Mouse (Mus musculus): ENCODE measurements at regions not wholly inside any gene's neighbourhood (a gene's known extent, or its start where the extent isn't known, plus 50 kb on each side); places are given as distances from the start of the nearest gene placed in this dataset.

DNA sequence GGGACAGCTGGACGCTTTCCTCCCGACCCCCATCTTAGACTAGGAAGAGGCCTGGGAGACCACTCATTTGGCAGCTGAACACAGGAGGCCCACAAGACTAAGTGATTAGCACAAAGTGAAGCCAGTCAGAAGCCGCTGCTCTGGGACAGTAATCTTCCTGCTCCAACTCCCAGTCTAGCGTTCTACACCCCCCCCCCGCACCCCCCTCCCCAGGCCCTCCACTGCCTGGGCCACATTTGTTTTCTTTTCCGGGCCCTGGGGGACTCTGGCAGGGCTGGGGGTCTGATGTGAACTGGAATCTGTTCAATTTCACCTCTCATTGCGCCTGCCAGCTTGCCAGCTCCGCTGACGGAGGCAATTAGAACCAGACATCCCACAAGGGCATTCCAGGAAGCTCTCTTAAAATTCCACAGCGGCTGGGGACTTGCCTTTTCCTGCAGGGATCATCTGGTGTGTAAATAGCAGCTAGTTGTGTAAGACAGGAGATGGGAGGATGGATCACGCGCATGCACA is 155.7 kb downstream of the Opa1 start:
- H3K4me3 ChIP-seq (ENCODE audit: low read depth, low read length), result 0 out of 2 replicates have a peak overlapping the region, but pooled peaks have one; percentile 8

DNA sequence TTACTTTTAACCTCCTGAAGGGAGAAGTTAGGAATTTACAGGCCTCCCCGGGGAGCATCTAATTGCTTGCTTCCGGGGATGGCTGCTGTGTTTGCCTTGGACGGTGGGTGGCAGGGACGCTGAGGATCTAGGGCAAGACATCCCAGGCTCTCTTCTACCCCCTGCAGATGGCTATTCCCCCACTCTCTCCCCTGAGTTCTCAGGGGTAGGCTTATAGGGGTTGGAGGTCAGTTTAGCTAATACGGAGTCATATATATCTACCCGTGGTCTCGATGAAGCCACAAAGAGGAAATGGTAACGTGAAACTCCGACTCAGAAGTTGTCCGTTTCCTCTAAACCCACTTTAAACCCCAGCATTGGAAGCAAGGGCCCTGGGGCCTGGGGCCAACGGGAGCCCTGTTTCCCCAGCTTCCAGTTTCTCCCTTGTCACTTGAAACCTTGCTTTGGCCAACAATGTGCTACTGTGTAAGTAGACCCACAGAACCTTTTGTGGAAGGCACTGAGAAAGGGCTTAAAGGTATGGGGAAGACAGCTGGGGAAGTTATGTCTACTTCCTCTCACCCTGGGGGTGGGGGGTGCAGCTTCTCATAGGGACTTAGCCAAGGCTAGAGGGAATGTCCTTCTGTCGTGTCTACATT is 156.4 kb downstream of the Opa1 start:
- 7% methylated on average over 12 of the region's 12 CpGs for WGBS (ENCODE audit: insufficient replicate concordance)
- Histone ChIP-seq H3K27me3 (ENCODE audit: control insufficient read depth, insufficient read depth, low read length) (peaks cover 17% of the 10 kb centered on the region), H3K27ac (ENCODE audit: low read depth, low read length) (peak overlapping the region; percentile 84), H3K9me3 (replicated peaks; ENCODE audit: control insufficient read depth, low read length) (no peaks in the 10 kb centered on the region), H3K4me1 (ENCODE audit: control insufficient read depth, insufficient read depth, low read length) (peaks cover 15% of the 10 kb centered on the region), H3K36me3 (ENCODE audit: control insufficient read depth, insufficient read depth, low read length) (no peaks in the 10 kb centered on the region), H3K9ac (ENCODE audit: low read depth, low read length) (no peak overlapping the region), H3K4me2 (peak overlapping the region; percentile 51), H3K4me3 (ENCODE audit: low read depth, low read length) (no peak overlapping the region)
- ATAC-seq (replicated peaks; ENCODE audit: insufficient number of reproducible peaks, low FRiP score, low TSS enrichment), result no peak

More for the DNA sequence above, 155.7 kb downstream of the Opa1 start:
- no peaks in the 10 kb centered on the region for H3K36me3 ChIP-seq (ENCODE audit: control insufficient read depth, insufficient read depth, low read length)
- peak overlapping the region; percentile 51 for H3K4me2 ChIP-seq
- H3K27me3 ChIP-seq (ENCODE audit: control insufficient read depth, insufficient read depth, low read length), result peaks cover 18% of the 10 kb centered on the region
- H3K9me3 ChIP-seq (replicated peaks; ENCODE audit: control insufficient read depth, low read length), result no peaks in the 10 kb centered on the region
- H3K27ac ChIP-seq (ENCODE audit: low read depth, low read length), result peak overlapping the region; percentile 84
- ATAC-seq (replicated peaks; ENCODE audit: insufficient number of reproducible peaks, low FRiP score, low TSS enrichment), result peak; percentile 75
- WGBS (ENCODE audit: insufficient replicate concordance), result 5% methylated on average over 12 of the region's 12 CpGs
- H3K4me1 ChIP-seq (ENCODE audit: control insufficient read depth, insufficient read depth, low read length), result peaks cover 22% of the 10 kb centered on the region
- H3K9ac ChIP-seq (ENCODE audit: low read depth, low read length), result 0 out of 2 replicates have a peak overlapping the region, but pooled peaks have one; percentile 39

DNA sequence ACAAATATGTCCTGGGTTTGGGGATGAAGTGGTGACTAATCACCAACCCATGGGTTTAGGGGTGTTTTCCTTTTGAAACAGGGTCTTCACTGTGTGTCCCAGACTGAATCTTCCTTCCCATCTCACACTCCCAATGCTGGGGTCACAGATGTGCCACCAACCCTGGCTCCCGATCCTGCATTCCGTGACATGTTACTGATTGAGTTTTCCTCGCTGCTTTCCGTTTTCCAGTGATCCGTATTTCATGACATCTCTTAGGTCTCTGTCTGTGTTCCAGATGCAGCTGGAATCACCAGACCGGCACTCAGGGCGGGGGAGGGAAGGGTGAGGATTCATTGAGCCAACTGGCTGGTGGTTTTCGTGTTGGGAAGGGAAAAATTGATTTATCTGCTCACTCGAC is 157.1 kb downstream of the Opa1 start:
- peaks cover 15% of the 10 kb centered on the region for H3K27me3 ChIP-seq (ENCODE audit: control insufficient read depth, insufficient read depth, low read length)
- no peak overlapping the region for H3K27ac ChIP-seq (ENCODE audit: low read depth, low read length)
- H3K4me2 ChIP-seq, result no peak overlapping the region
- no peaks in the 10 kb centered on the region for H3K9me3 ChIP-seq (replicated peaks; ENCODE audit: control insufficient read depth, low read length)
- peaks cover 15% of the 10 kb centered on the region; the same call in 1 of the 2 replicates for H3K4me1 ChIP-seq (ENCODE audit: control insufficient read depth, insufficient read depth, low read length)
- H3K9ac ChIP-seq (ENCODE audit: low read depth, low read length), result no peak overlapping the region
- WGBS (ENCODE audit: insufficient replicate concordance), result 63% methylated on average over 9 of the region's 9 CpGs
- no peaks in the 10 kb centered on the region for H3K36me3 ChIP-seq (ENCODE audit: control insufficient read depth, insufficient read depth, low read length)
- H3K4me3 ChIP-seq (ENCODE audit: low read depth, low read length), result no peak overlapping the region
- ATAC-seq (replicated peaks; ENCODE audit: insufficient number of reproducible peaks, low FRiP score, low TSS enrichment), result no peak

DNA sequence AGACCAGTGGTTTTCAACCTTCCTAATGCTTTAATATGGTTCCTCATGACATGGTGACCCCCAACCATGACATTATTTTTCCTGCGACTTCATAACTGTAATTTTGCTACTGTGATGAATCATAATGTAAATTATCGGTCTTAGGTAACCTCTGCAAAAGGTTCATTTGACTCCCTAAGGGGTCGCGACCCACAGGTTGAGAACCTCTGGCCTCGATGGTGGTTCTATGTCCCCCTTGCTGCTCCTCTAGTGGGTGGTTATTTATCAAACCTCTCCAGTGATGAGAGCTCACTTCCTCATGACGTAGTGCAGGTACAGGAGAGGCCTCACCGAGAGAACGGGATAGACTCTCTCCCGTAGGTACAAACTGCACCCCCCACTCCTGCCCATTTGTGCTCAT is 158.9 kb downstream of the Opa1 start:
- H3K36me3 ChIP-seq (ENCODE audit: control insufficient read depth, insufficient read depth, low read length), result no peaks in the 10 kb centered on the region
- H3K4me2 ChIP-seq, result no peak overlapping the region
- peaks cover 24% of the 10 kb centered on the region for H3K4me1 ChIP-seq (ENCODE audit: control insufficient read depth, insufficient read depth, low read length)
- ATAC-seq (replicated peaks; ENCODE audit: insufficient number of reproducible peaks, low FRiP score, low TSS enrichment), result no peak
- no peaks in the 10 kb centered on the region for H3K9me3 ChIP-seq (replicated peaks; ENCODE audit: control insufficient read depth, low read length)
- H3K4me3 ChIP-seq (ENCODE audit: low read depth, low read length), result no peak overlapping the region
- H3K27ac ChIP-seq (ENCODE audit: low read depth, low read length), result no peak overlapping the region
- peaks cover 15% of the 10 kb centered on the region for H3K27me3 ChIP-seq (ENCODE audit: control insufficient read depth, insufficient read depth, low read length)
- no peak overlapping the region for H3K9ac ChIP-seq (ENCODE audit: low read depth, low read length)
- 66% methylated on average over 9 of the region's 9 CpGs for WGBS (ENCODE audit: insufficient replicate concordance)

DNA sequence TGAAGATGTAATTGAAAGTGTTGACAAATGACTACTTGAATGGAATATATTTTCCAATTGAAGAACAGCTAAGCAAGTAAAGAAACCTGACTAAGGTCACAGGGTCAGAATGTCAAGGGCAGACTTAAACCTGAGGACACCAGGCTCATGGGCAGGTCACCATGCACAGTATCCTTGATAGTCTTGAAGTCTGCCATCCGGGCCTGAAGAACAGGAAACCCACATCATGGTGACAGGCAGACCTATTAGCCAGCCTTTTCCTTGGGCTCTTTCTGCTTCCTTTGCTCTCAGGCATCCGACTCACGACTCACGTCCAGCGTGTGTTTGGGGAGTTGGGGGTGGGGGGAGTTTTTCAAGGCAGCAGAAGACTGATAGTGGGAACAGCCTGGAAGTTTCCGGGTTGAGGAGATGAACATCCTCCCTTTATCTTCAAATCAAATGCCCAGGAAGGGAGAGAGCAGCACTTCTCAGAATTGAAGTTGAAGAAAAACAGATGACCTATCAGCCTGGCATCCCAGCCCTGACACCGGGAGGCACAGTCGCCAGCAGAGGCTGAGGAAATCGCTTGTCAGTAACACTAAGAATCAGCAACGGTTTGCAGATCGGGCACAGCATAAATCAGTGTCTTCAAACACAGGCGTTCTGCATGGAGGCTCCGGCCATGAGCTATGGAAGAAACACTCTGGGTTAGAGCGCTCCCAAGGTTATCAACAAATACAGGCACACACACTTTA is 163.5 kb downstream of the Opa1 start:
- peak overlapping the region; percentile 2; the same call in 1 of the 2 replicates for H3K27ac ChIP-seq (ENCODE audit: low read depth, low read length)
- H3K4me3 ChIP-seq (ENCODE audit: low read depth, low read length), result no peak overlapping the region
- 3% methylated on average over 14 of the region's 14 CpGs for WGBS (ENCODE audit: insufficient replicate concordance)
- no peak; the same call in 1 of the 2 replicates for ATAC-seq (replicated peaks; ENCODE audit: insufficient number of reproducible peaks, low FRiP score, low TSS enrichment)
- peaks cover 4% of the 10 kb centered on the region; the same call in 1 of the 2 replicates for H3K9me3 ChIP-seq (replicated peaks; ENCODE audit: control insufficient read depth, low read length)
- H3K9ac ChIP-seq (ENCODE audit: low read depth, low read length), result no peak overlapping the region
- H3K4me2 ChIP-seq, result peak overlapping the region; percentile 43
- peaks cover 18% of the 10 kb centered on the region for H3K27me3 ChIP-seq (ENCODE audit: control insufficient read depth, insufficient read depth, low read length)
- H3K36me3 ChIP-seq (ENCODE audit: control insufficient read depth, insufficient read depth, low read length), result no peaks in the 10 kb centered on the region
- H3K4me1 ChIP-seq (ENCODE audit: control insufficient read depth, insufficient read depth, low read length), result peaks cover 12% of the 10 kb centered on the region; the same call in 1 of the 2 replicates

DNA sequence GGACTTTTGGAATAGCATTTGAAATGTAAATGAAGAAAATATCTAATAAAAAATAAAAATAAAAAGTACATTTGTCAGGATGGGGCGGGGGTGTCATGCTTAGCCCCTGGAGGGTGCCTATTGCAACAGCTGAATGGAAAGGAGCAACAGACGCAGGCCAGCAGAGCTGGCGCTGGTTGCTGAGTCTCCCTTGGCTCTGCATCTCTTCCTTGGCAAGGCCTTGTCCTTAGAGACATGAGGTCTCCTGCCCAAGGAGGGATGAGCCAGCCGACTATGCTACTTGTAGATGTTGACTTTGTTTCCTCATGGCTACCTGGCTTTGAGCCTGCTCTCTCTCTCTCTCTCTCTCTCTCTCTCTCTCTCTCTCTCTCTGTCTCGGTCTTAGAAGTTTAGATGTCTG is 166.4 kb downstream of the Opa1 start:
- Histone ChIP-seq H3K4me1 (ENCODE audit: control insufficient read depth, insufficient read depth, low read length) (peaks cover 12% of the 10 kb centered on the region; the same call in 1 of the 2 replicates), H3K9ac (ENCODE audit: low read depth, low read length) (no peak overlapping the region), H3K9me3 (replicated peaks; ENCODE audit: control insufficient read depth, low read length) (peaks cover 4% of the 10 kb centered on the region; the same call in 1 of the 2 replicates), H3K4me2 (no peak overlapping the region), H3K27me3 (ENCODE audit: control insufficient read depth, insufficient read depth, low read length) (peaks cover 29% of the 10 kb centered on the region), H3K27ac (ENCODE audit: low read depth, low read length) (no peak overlapping the region), H3K36me3 (ENCODE audit: control insufficient read depth, insufficient read depth, low read length) (no peaks in the 10 kb centered on the region), H3K4me3 (ENCODE audit: low read depth, low read length) (no peak overlapping the region)
- WGBS (ENCODE audit: insufficient replicate concordance), result 85% methylated on average over 5 of the region's 5 CpGs
- no peak for ATAC-seq (replicated peaks; ENCODE audit: insufficient number of reproducible peaks, low FRiP score, low TSS enrichment)

DNA sequence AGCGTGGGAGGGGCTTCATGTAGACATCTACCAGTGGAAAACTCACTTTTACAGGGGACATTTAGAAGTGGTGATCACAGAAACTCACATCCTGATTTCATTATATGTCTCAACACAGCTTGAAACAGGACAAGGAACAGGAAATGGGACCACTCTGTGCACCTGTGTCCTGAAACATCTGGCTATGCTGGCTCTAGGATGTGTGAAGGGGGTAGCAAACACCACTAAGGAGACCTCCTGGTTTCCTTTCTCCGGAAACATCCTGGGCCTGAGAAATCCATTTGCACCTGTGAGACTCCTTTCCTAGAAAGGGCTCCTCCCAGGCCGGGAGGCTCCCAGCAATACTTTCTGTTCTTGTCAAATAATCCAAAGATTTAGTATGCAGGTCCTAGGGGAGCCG is 167.1 kb downstream of the Opa1 start:
- no peak overlapping the region for H3K4me2 ChIP-seq
- no peak overlapping the region for H3K9ac ChIP-seq (ENCODE audit: low read depth, low read length)
- no peak overlapping the region for H3K27ac ChIP-seq (ENCODE audit: low read depth, low read length)
- 83% methylated on average over 4 of the region's 4 CpGs for WGBS (ENCODE audit: insufficient replicate concordance)
- peaks cover 28% of the 10 kb centered on the region for H3K27me3 ChIP-seq (ENCODE audit: control insufficient read depth, insufficient read depth, low read length)
- H3K36me3 ChIP-seq (ENCODE audit: control insufficient read depth, insufficient read depth, low read length), result no peaks in the 10 kb centered on the region
- no peak overlapping the region for H3K4me3 ChIP-seq (ENCODE audit: low read depth, low read length)
- ATAC-seq (replicated peaks; ENCODE audit: insufficient number of reproducible peaks, low FRiP score, low TSS enrichment), result no peak
- H3K9me3 ChIP-seq (replicated peaks; ENCODE audit: control insufficient read depth, low read length), result peaks cover 4% of the 10 kb centered on the region; the same call in 1 of the 2 replicates
- peaks cover 12% of the 10 kb centered on the region; the same call in 1 of the 2 replicates for H3K4me1 ChIP-seq (ENCODE audit: control insufficient read depth, insufficient read depth, low read length)

DNA sequence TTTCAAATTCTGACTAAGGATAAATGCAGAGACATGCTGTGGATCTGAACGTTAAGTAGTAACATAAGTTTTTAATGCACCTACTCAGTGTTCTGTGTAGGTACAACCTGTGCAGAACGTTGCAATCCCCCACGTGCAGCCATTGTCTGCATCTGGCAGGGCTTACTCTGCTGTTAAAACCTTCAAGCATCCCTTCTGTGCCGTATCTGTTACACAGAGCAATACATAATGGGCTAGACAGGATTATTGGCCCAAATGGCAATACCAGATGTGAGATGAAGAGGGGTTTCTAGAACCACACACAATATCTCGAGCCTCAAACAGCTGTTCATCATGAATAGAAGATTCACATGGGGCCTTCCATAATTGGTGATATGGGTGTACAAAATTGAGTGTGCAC is 170.0 kb downstream of the Opa1 start:
- Histone ChIP-seq H3K27ac (ENCODE audit: low read depth, low read length) (no peak overlapping the region), H3K4me3 (ENCODE audit: low read depth, low read length) (no peak overlapping the region), H3K4me1 (ENCODE audit: control insufficient read depth, insufficient read depth, low read length) (0 out of 2 replicates have a peak, but pooled peaks cover 3% of the 10 kb centered on the region), H3K4me2 (no peak overlapping the region), H3K27me3 (ENCODE audit: control insufficient read depth, insufficient read depth, low read length) (peaks cover 49% of the 10 kb centered on the region), H3K36me3 (ENCODE audit: control insufficient read depth, insufficient read depth, low read length) (no peaks in the 10 kb centered on the region), H3K9ac (ENCODE audit: low read depth, low read length) (no peak overlapping the region), H3K9me3 (replicated peaks; ENCODE audit: control insufficient read depth, low read length) (peaks cover 4% of the 10 kb centered on the region; the same call in 1 of the 2 replicates)
- 68% methylated on average over 5 of the region's 5 CpGs for WGBS (ENCODE audit: insufficient replicate concordance)
- ATAC-seq (replicated peaks; ENCODE audit: insufficient number of reproducible peaks, low FRiP score, low TSS enrichment), result no peak
